Mouse (Mus musculus) gastrocnemius, postnatal 10 days (tissue): ENCODE results near the gene Hadhb. TPM values are rescaled to one million over a fixed set of nuclear protein-coding genes. Genes with fewer than 3 reads are reported as not detected.

ENCODE experiments used
- DNase-seq: peaks from one replicate; pipeline ENCODE4 v3.0.0; 2021; ENCODE audit warnings: mixed read lengths
- long read RNA-seq, 2 experiments: library from polyadenylated mRNA; stranded (forward); transcript quantifications; one replicate each; pipeline ENCODE4 v2.0.0; 2021
- total RNA-seq, 2 experiments: library from RNA; stranded (reverse); gene quantifications; 2 replicates each; pipeline ENCODE4 v1.2.3; 2021

Hadhb gene
- 100 to 1,000 TPM; 239 to 273 TPM for total RNA-seq
- long read RNA-seq, experiment 1, transcript Hadhb-201 (16 exons, 2,033 nt): major isoform, 295 of 509 reads
- long read RNA-seq, experiment 1, transcript Hadhb-203 (16 exons, 2,048 nt): minor isoform, 167 of 509 reads
- long read RNA-seq, experiment 1, partial matches to known transcripts: 9 of 509 reads
- long read RNA-seq, experiment 1, other reads (novel, unspliced or antisense): 34 of 509 reads
- long read RNA-seq, experiment 2, transcript Hadhb-202 (16 exons, 2,045 nt): minor isoform, 7 of 572 reads
- long read RNA-seq, experiment 2, transcript Hadhb-201 (16 exons, 2,033 nt): major isoform, 360 of 572 reads
- long read RNA-seq, experiment 2, transcript Hadhb-203 (16 exons, 2,048 nt): minor isoform, 160 of 572 reads
- long read RNA-seq, experiment 2, partial matches to known transcripts: 20 of 572 reads
- long read RNA-seq, experiment 2, other reads (novel, unspliced or antisense): 25 of 572 reads

- DNase-seq: peak; percentile 94
Observed at GRCm38 (mm10) chr5:30154474-30155394, at the start of gene Hadhb, which contains the start of gene Hadha. Gene Hadhb (plus strand): TSS chr5:30155248. Gene Hadha (minus strand): TSS chr5:30155162.

GRCm38 (mm10) chr5:30105668-30106300 is 49.3 kb upstream of the Hadhb start, which contains the start of gene 3110082J24Rik:
Gene 3110082J24Rik (minus strand): TSS chr5:30106086.
- DNase-seq: no peak

- no peak for DNase-seq
Observed at GRCm38 (mm10) chr5:30106756-30107155, 48.3 kb upstream of the Hadhb start.

GRCm38 (mm10) chr5:30107186-30107585 is 47.9 kb upstream of the Hadhb start:
- DNase-seq: no peak

- no peak for DNase-seq
Observed at GRCm38 (mm10) chr5:30107611-30108041, 47.4 kb upstream of the Hadhb start.

- no peak for DNase-seq
Observed at GRCm38 (mm10) chr5:30108233-30108632, 46.8 kb upstream of the Hadhb start.

- no peak for DNase-seq
Observed at GRCm38 (mm10) chr5:30109899-30110298, 45.1 kb upstream of the Hadhb start.

- DNase-seq: no peak
Observed at GRCm38 (mm10) chr5:30110371-30111060, 44.5 kb upstream of the Hadhb start.

- DNase-seq: no peak
Observed at GRCm38 (mm10) chr5:30111126-30111525, 43.9 kb upstream of the Hadhb start.

GRCm38 (mm10) chr5:30111771-30112170 is 43.3 kb upstream of the Hadhb start:
- no peak for DNase-seq

- DNase-seq: no peak
Observed at GRCm38 (mm10) chr5:30112533-30113068, 42.4 kb upstream of the Hadhb start.

GRCm38 (mm10) chr5:30113881-30114760 is 40.9 kb upstream of the Hadhb start:
- peak; percentile 83 for DNase-seq

- no peak for DNase-seq
Observed at GRCm38 (mm10) chr5:30114761-30115140, 40.3 kb upstream of the Hadhb start.

GRCm38 (mm10) chr5:30115718-30116117 is 39.3 kb upstream of the Hadhb start:
- DNase-seq: no peak

- DNase-seq: no peak
Observed at GRCm38 (mm10) chr5:30118018-30118417, 37.0 kb upstream of the Hadhb start.

- no peak for DNase-seq
Observed at GRCm38 (mm10) chr5:30119163-30119562, 35.9 kb upstream of the Hadhb start.

- DNase-seq: no peak
Observed at GRCm38 (mm10) chr5:30120106-30120505, 34.9 kb upstream of the Hadhb start.

- no peak for DNase-seq
Observed at GRCm38 (mm10) chr5:30122481-30122880, 32.6 kb upstream of the Hadhb start.

GRCm38 (mm10) chr5:30125587-30125986 is 29.5 kb upstream of the Hadhb start:
- no peak for DNase-seq

GRCm38 (mm10) chr5:30126756-30127155 is 28.3 kb upstream of the Hadhb start:
- no peak for DNase-seq
